Mouse (Mus musculus) cerebellum, adult 18-20 months (tissue): ENCODE data around the gene Spsb2.
A peak's percentile ranks its signal among the peaks of the same experiment; 100 is the strongest.
"Not testable (repeated sequence)": the region's sequence is repeated elsewhere in the genome, so short reads cannot be mapped to it uniquely, and the experiment has no call there.

Experiments used
- DNase-seq, 2 experiments: peaks; one replicate each; pipeline ENCODE4 v3.0.0; 2021

The Spsb2 gene

GRCm38 (mm10) chr6:124820891-124821290 is 12.4 kb downstream of the Spsb2 start:
- no peak for DNase-seq

DNA sequence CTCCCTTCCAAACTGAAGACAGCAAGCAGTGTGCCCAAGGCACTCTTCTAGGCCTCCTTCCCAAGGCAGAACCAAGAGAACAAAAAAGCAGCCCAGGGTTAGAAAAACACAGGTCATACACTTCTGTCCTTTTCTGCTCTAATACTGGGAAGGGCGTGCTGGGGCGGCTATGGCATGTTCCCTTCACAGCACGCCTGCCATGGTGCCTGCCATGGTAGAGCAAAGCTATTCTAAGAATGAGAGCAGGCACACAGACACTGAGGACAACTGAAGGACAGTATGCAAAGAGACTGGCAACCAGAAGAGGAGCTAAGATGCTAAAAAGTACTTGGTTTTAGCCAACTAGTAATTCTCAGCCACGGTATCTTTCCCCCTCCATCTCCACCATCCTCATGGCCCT is 13.6 kb downstream of the Spsb2 start:
- no peak for DNase-seq

GRCm38 (mm10) chr6:124828101-124828592 is 19.7 kb downstream of the Spsb2 start:
- DNase-seq, result peak; percentile 40 to 44

- DNase-seq, result peak; percentile 97 to 99
Observed at GRCm38 (mm10) chr6:124828868-124829798, 20.7 kb downstream of the Spsb2 start, which contains the start of the genes Usp5 and Cdca3. Usp5 (minus strand) TSS chr6:124829484. Cdca3 (plus strand) TSS chr6:124829547.

- DNase-seq, result peak; percentile 87 to 96
Observed at GRCm38 (mm10) chr6:124829799-124830700, 21.6 kb downstream of the Spsb2 start.

- DNase-seq, result not testable (repeated sequence)
Observed at GRCm38 (mm10) chr6:124831199-124831598, 22.7 kb downstream of the Spsb2 start.

DNA sequence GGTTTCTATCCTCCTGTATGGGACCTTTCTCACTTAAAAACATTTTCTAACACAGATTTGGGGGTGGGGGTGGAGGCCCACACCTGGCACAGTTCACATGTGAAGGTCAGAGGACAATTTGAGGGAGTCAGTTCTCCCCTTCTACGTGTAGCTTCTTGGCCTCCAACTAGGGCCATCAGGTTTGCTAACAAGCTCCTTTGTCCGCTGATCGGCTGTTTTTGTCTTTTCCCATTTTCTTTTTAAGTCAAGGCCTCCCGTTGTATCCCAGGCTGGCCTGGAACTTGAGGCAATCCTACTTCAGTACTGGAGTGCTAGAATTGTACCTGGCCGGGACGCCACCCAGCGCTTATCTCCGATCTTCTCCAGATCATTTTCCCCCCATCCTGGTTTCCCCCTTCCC is 23.2 kb downstream of the Spsb2 start:
- no peak for DNase-seq

GRCm38 (mm10) chr6:124834512-124835081 is 26.1 kb downstream of the Spsb2 start:
- DNase-seq, result no peak

DNA sequence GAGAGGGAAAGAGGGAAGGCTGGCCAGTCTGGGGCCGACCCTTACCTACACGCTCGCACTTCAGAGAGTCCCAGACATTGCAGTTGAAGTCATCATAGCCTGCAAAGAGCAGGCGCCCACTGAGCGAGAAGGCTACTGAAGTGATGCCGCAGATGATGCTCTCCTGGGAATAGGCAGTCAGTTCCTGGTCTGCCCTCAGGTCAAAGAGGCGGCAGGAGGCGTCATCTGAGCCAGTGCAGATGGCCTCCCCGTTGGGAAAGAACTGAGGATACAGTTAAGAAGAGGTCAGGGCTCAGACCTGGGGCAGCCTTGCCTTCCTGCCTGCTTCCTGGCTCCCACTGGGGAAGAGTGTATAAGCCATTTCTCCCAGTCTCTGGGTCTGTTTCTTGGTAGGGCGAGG is 27.1 kb downstream of the Spsb2 start:
- DNase-seq, result no peak

- no peak for DNase-seq
Observed at GRCm38 (mm10) chr6:124836411-124836810, 27.9 kb downstream of the Spsb2 start.

GRCm38 (mm10) chr6:124839805-124840204 is 31.3 kb downstream of the Spsb2 start:
- no peak for DNase-seq

- DNase-seq, result no peak
Observed at GRCm38 (mm10) chr6:124840241-124841167, 32.0 kb downstream of the Spsb2 start, which contains the start of gene Gnb3. Gnb3 (minus strand) TSS chr6:124840275.

- DNase-seq, result peak; percentile 95
Observed at GRCm38 (mm10) chr6:124847305-124847704, 38.8 kb downstream of the Spsb2 start.

DNA sequence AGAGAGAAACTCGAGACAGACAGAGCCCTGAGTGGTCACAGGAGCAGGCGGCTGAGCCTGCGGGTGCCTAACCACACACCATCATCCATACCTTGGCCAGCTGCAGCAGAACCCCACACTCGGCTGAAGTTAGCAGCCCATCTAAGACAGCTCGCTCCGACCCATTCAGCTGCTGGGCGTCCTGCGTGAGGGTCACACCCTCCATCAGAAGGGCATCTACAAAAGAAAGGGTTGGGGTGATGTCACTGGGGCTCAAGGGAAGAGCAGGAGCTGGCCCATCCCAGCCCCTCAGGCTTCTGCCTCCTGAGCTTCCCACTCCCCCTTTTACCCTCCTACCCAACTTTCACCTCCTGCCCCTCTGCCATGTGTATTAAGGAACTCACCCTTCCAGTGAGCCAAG is 42.1 kb downstream of the Spsb2 start:
- DNase-seq, result no peak

GRCm38 (mm10) chr6:124854647-124855046 is 46.2 kb downstream of the Spsb2 start:
- no peak for DNase-seq

GRCm38 (mm10) chr6:124856321-124856720 is 47.9 kb downstream of the Spsb2 start:
- DNase-seq, result peak; percentile 43 to 45

GRCm38 (mm10) chr6:124856916-124857839 is 48.7 kb downstream of the Spsb2 start, which contains the start of gene P3h3:
P3h3 (minus strand) TSS chr6:124857752.
- peak; percentile 92 for DNase-seq

GRCm38 (mm10) chr6:124857840-124858530 is 49.5 kb downstream of the Spsb2 start:
- DNase-seq, result peak in 1 of 2 experiments; percentile 26

DNA sequence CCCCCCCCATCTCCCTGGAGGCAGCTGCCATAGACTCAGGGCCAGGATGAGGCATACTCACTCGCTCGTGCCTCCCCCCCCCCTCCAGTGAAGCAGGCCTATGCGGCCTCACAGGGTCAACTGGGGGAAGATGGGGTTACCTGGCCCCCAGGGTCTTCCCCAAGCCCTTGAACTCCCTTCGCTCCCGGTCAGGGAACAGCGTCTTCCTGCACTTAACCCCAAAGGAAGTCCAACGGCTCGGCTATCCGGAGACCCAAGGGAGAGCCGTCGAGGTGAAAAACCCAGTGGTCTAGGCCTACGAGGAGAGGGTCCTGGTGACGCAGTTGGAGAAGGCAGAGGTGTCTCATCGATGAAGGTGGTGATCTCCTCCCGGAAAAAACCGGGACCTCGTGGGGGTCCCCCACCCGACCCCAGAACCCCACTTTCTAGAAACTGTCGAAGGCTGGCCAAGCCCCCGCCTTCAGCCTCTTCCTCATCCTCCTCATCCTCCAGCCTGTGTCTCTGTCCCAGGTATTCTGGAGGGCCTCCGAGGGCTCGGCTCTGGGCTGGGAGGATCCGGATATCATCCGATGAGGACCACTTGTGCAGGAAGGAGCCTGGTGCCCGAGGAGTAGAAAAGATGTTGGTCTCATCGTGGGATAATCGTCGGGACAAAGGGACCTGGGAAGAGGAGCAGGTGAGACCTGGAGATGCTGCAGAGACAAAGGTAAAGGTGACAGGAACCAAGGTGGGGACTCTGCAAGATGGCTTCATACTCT is 50.3 kb downstream of the Spsb2 start:
- DNase-seq, result peak in 1 of 2 experiments; percentile 38
